Mouse (Mus musculus) bone marrow, adult 2 months (tissue): ENCODE data around the gene Cdkn2c. TPM values are rescaled to one million over a fixed set of nuclear protein-coding genes. Genes with fewer than 3 reads are reported as not detected.

Source experiments
- H3K27ac ChIP-seq: fragments of 200-500 bp; 2 replicates; pipeline ENCODE4 v1.5.1; 2012; ENCODE audit warnings: low read depth, mild to moderate bottlenecking, control low read depth, inconsistent platforms, low read length; ENCODE audit not compliant: control insufficient read depth, poor library complexity, insufficient read depth
- H3K4me1 ChIP-seq: fragments of 200-500 bp; 2 replicates; pipeline ENCODE4 v1.6.1; 2011; ENCODE audit warnings: low read length; ENCODE audit not compliant: control insufficient read depth, insufficient read depth
- H3K4me3 ChIP-seq: fragments of 200-500 bp; replicated peaks from 2 replicates; pipeline ENCODE3; 2011; ENCODE audit warnings: mild to moderate bottlenecking, low read depth, low read length, control low read depth; ENCODE audit not compliant: control insufficient read depth
- CTCF ChIP-seq: fragments of 200-500 bp; IDR thresholded peaks from 2 replicates; pipeline ENCODE4 v1.5.1; 2011; ENCODE audit warnings: low read length, control low read depth; ENCODE audit not compliant: control insufficient read depth, insufficient read depth
- POLR2A ChIP-seq: fragments of 200-500 bp; IDR thresholded peaks from 2 replicates; pipeline ENCODE4 v1.6.1; 2011; ENCODE audit warnings: low read depth, mild to moderate bottlenecking, control low read depth, low read length, borderline replicate concordance; ENCODE audit not compliant: control insufficient read depth
- WGBS: fragments of 180-500 bp; shearing (Covaris S2); methylation state at CpG from one replicate; pipeline ENCODE4 v1.1.7; 2018; 5-methylcytosine and 5-hydroxymethylcytosine counted together
- polyA plus RNA-seq: library from polyadenylated mRNA; stranded (reverse); fragments of >200 nt; gene quantifications from 2 replicates; pipeline ENCODE4 v1.2.4, GENCODE M21; 2011; ENCODE audit warnings: low replicate concordance; ENCODE audit not compliant: missing spikeins, insufficient read depth, insufficient read length

Cdkn2c gene
- polyA plus RNA-seq, 1 experiment: 24.8 TPM

- H3K27ac ChIP-seq: no peak overlapping the region
- H3K4me1 ChIP-seq: no peaks in the 10 kb centered on the region; the same call in 1 of the 2 replicates
- TF ChIP-seq POLR2A: no peak
- 72% methylated on average over 2 of the region's 2 CpGs for WGBS
- no peak overlapping the region for H3K4me3 ChIP-seq
Observed at GRCm38 (mm10) chr4:109674097-109674496, 7.1 kb upstream of the Cdkn2c start.

- Histone ChIP-seq H3K4me1 (no peaks in the 10 kb centered on the region; the same call in 1 of the 2 replicates), H3K27ac (no peak overlapping the region), H3K4me3 (no peak overlapping the region)
- 59% methylated on average over 1 of the region's 1 CpGs for WGBS
- no peak for TF ChIP-seq CTCF
- no peak for TF ChIP-seq POLR2A
Observed at GRCm38 (mm10) chr4:109671941-109672340, 5.0 kb upstream of the Cdkn2c start.

- H3K4me1 ChIP-seq: no peaks in the 10 kb centered on the region; the same call in 1 of the 2 replicates
- 57% methylated on average over 2 of the region's 2 CpGs for WGBS
- TF ChIP-seq CTCF (no peak), POLR2A (no peak)
- H3K4me3 ChIP-seq: no peak overlapping the region
- H3K27ac ChIP-seq: no peak overlapping the region
Observed at GRCm38 (mm10) chr4:109670213-109670612, 3.2 kb upstream of the Cdkn2c start.

- no peak overlapping the region for H3K27ac ChIP-seq
Observed at GRCm38 (mm10) chr4:109667518-109667917, 529 bp upstream of the Cdkn2c start.

GRCm38 (mm10) chr4:109665982-109666460, 968 bp downstream of the Cdkn2c start:
- Histone ChIP-seq H3K27ac (peak overlapping the region; percentile 100), H3K4me3 (peak overlapping the region; percentile 95), H3K4me1 (no peaks in the 10 kb centered on the region; the same call in 1 of the 2 replicates)
- 1% methylated on average over 49 of the region's 49 CpGs for WGBS
- no peak for TF ChIP-seq CTCF
- TF ChIP-seq POLR2A: peak; percentile 24; the same call in 1 of the 2 replicates

More at GRCm38 (mm10) chr4:109667518-109667917, 529 bp upstream of the Cdkn2c start:
- no peak overlapping the region for H3K4me3 ChIP-seq
- WGBS: 40% methylated on average over 2 of the region's 2 CpGs
- TF ChIP-seq CTCF: no peak
- TF ChIP-seq POLR2A: no peak
- H3K4me1 ChIP-seq: no peaks in the 10 kb centered on the region; the same call in 1 of the 2 replicates

GRCm38 (mm10) chr4:109665101-109665981, 1.6 kb downstream of the Cdkn2c start:
- TF ChIP-seq CTCF (0 out of 2 replicates have a peak, but pooled peaks have one; percentile 2), POLR2A (peak; percentile 48; the same call in 1 of the 2 replicates)
- WGBS: under 1% methylated on average over 49 of the region's 49 CpGs

GRCm38 (mm10) chr4:109664091-109664490, 2.9 kb downstream of the Cdkn2c start:
- H3K27ac ChIP-seq: no peak overlapping the region
- WGBS: 27% methylated on average over 5 of the region's 5 CpGs
- H3K4me1 ChIP-seq: no peaks in the 10 kb centered on the region; the same call in 1 of the 2 replicates
- TF ChIP-seq POLR2A: no peak
- TF ChIP-seq CTCF: no peak
- peak overlapping the region; percentile 95 for H3K4me3 ChIP-seq

More at GRCm38 (mm10) chr4:109665101-109665981, 1.6 kb downstream of the Cdkn2c start:
- Histone ChIP-seq H3K27ac (peak overlapping the region; percentile 100), H3K4me1 (no peaks in the 10 kb centered on the region; the same call in 1 of the 2 replicates), H3K4me3 (peak overlapping the region; percentile 95)

- 84% methylated on average over 5 of the region's 5 CpGs for WGBS
- Histone ChIP-seq H3K4me1 (no peaks in the 10 kb centered on the region), H3K27ac (no peak overlapping the region), H3K4me3 (no peak overlapping the region)
- TF ChIP-seq POLR2A (no peak), CTCF (no peak)
Observed at GRCm38 (mm10) chr4:109662271-109662670, 4.7 kb downstream of the Cdkn2c start.
